Mouse (Mus musculus) CH12.LX (cell line): Measurements from ENCODE around the gene Snx10. TPM values are rescaled to one million over a fixed set of nuclear protein-coding genes. Genes with fewer than 3 reads are reported as not detected.
A peak's percentile ranks its signal among the peaks of the same experiment; 100 is the strongest.

Source experiments
- DNase-seq: peaks from one replicate; pipeline ENCODE4 v3.0.0-alpha.2; 2013; ENCODE audit errors: extremely low read depth
- H3K27ac ChIP-seq: 2 replicates; pipeline ENCODE4 v1.5.1; 2012; ENCODE audit warnings: low read depth, mild to moderate bottlenecking, control low read depth, moderate library complexity; ENCODE audit not compliant: insufficient read depth
- H3K27me3 ChIP-seq: replicated peaks from 2 replicates; pipeline ENCODE3; 2012; ENCODE audit warnings: inconsistent platforms
- H3K36me3 ChIP-seq, 2 experiments: replicated peaks in 1 of 2; 2 replicates each; pipeline versions ENCODE3 to v1.6.1; 2012; ENCODE audit warnings: inconsistent platforms in 1 of 2, low read length in 1 of 2, mild to moderate bottlenecking in 1 of 2, mixed read lengths in 1 of 2, moderate library complexity in 1 of 2; ENCODE audit not compliant: control insufficient read depth in 1 of 2, insufficient read depth in 1 of 2
- H3K4me1 ChIP-seq, 2 experiments: 2 replicates each; pipeline ENCODE4 v1.6.1; 2012; ENCODE audit warnings: inconsistent platforms in 1 of 2, moderate library complexity in 1 of 2; ENCODE audit not compliant: insufficient read depth in 2 of 2, control insufficient read depth in 1 of 2
- H3K4me2 ChIP-seq: 2 replicates; pipeline ENCODE4 v1.6.1; 2012; ENCODE audit warnings: low read depth, mild to moderate bottlenecking, control low read depth; ENCODE audit not compliant: poor library complexity, insufficient read depth, severe bottlenecking
- H3K4me3 ChIP-seq, 3 experiments: fragments of 150-350 bp in 1 of 3; sonication (generic) in 1 of 3; replicated peaks in 1 of 3; 2 replicates each; pipeline versions ENCODE3 to v1.5.1; 2011 to 2012; ENCODE audit warnings: low read depth in 2 of 3, low read length in 2 of 3, mild to moderate bottlenecking in 2 of 3, moderate library complexity in 2 of 3, control low read depth in 1 of 3, improper control_type of control experiment in 1 of 3, inconsistent platforms in 1 of 3, mixed read lengths in 1 of 3; ENCODE audit not compliant: poor library complexity in 1 of 3
- H3K79me2 ChIP-seq: replicated peaks from 2 replicates; pipeline ENCODE4 v1.6.1; 2012; ENCODE audit warnings: mild to moderate bottlenecking, moderate library complexity; ENCODE audit not compliant: control insufficient read depth, poor library complexity, insufficient read depth, severe bottlenecking; ENCODE audit errors: extremely low read depth
- H3K9ac ChIP-seq: 2 replicates; pipeline ENCODE4 v1.6.1; 2012; ENCODE audit warnings: low read depth, mild to moderate bottlenecking, control low read depth, moderate library complexity; ENCODE audit not compliant: insufficient read depth
- H3K9me3 ChIP-seq: replicated peaks from 2 replicates; pipeline ENCODE3; 2012; ENCODE audit warnings: low read length, inconsistent platforms, mixed read lengths
- BHLHE40 ChIP-seq: IDR thresholded peaks from 2 replicates; pipeline ENCODE4 v1.6.1; 2011; ENCODE audit warnings: mild to moderate bottlenecking, low read depth, low read length, improper control_type of control experiment
- CHD1 ChIP-seq: IDR thresholded peaks from 2 replicates; pipeline ENCODE4 v1.6.1; 2012; ENCODE audit warnings: low read depth, low read length, improper control_type of control experiment, inconsistent platforms
- CHD2 ChIP-seq: IDR thresholded peaks from 2 replicates; pipeline ENCODE4 v1.6.1; 2011; ENCODE audit warnings: low read length, improper control_type of control experiment
- CTCF ChIP-seq, 2 experiments: IDR thresholded peaks in 1 of 2; conservative IDR thresholded peaks in 1 of 2; 2 replicates each; pipeline ENCODE4 v1.5.1; 2011 to 2012; ENCODE audit warnings: low read depth in 2 of 2, low read length in 2 of 2, improper control_type of control experiment in 1 of 2, inconsistent platforms in 1 of 2, mild to moderate bottlenecking in 1 of 2, moderate library complexity in 1 of 2
- E2F4 ChIP-seq: IDR thresholded peaks from 2 replicates; pipeline ENCODE4 v1.6.1; 2011; ENCODE audit warnings: low read depth, low read length, improper control_type of control experiment; ENCODE audit not compliant: insufficient replicate concordance
- ELF1 ChIP-seq: IDR thresholded peaks from 2 replicates; pipeline ENCODE4 v1.6.1; 2014; ENCODE audit warnings: low read depth, mild to moderate bottlenecking, inconsistent platforms, low read length, improper control_type of control experiment
- EP300 ChIP-seq: IDR thresholded peaks from 2 replicates; pipeline ENCODE4 v1.6.1; 2011; ENCODE audit warnings: low read length, improper control_type of control experiment
- ETS1 ChIP-seq: conservative IDR thresholded peaks from 2 replicates; pipeline ENCODE4 v1.6.1; 2012; ENCODE audit warnings: low read depth, mild to moderate bottlenecking, inconsistent platforms, low read length, improper control_type of control experiment, moderate library complexity
- GABPA ChIP-seq: IDR thresholded peaks from 2 replicates; pipeline ENCODE4 v1.6.1; 2012; ENCODE audit warnings: low read depth, low read length, improper control_type of control experiment, inconsistent platforms; ENCODE audit not compliant: insufficient replicate concordance
- HCFC1 ChIP-seq: IDR thresholded peaks from 2 replicates; pipeline ENCODE4 v1.6.1; 2012; ENCODE audit warnings: low read depth, mild to moderate bottlenecking, inconsistent platforms, low read length, improper control_type of control experiment
- IRF4 ChIP-seq: IDR thresholded peaks from 2 replicates; pipeline ENCODE4 v1.6.1; 2014; ENCODE audit warnings: low read depth, mild to moderate bottlenecking, inconsistent platforms, low read length, improper control_type of control experiment
- JUN ChIP-seq: IDR thresholded peaks from 2 replicates; pipeline ENCODE4 v1.6.1; 2011; ENCODE audit warnings: low read depth, mild to moderate bottlenecking, low read length, improper control_type of control experiment, moderate library complexity; ENCODE audit not compliant: insufficient read depth
- JUND ChIP-seq: conservative IDR thresholded peaks from 2 replicates; pipeline ENCODE4 v1.6.1; 2011; ENCODE audit warnings: low read depth, low read length, improper control_type of control experiment
- KAT2A ChIP-seq: IDR thresholded peaks from 2 replicates; pipeline ENCODE4 v1.6.1; 2012; ENCODE audit warnings: low read length, improper control_type of control experiment, inconsistent platforms; ENCODE audit not compliant: insufficient replicate concordance
- MAFK ChIP-seq: IDR thresholded peaks from 2 replicates; pipeline ENCODE4 v1.6.1; 2011; ENCODE audit warnings: low read length, improper control_type of control experiment; ENCODE audit not compliant: insufficient replicate concordance
- MAX ChIP-seq: IDR thresholded peaks from 2 replicates; pipeline ENCODE4 v1.6.1; 2011; ENCODE audit warnings: low read length, improper control_type of control experiment
- MAZ ChIP-seq: IDR thresholded peaks from 2 replicates; pipeline ENCODE4 v1.6.1; 2012; ENCODE audit warnings: low read depth, mild to moderate bottlenecking, inconsistent platforms, low read length, improper control_type of control experiment, moderate library complexity
- MEF2A ChIP-seq: IDR thresholded peaks from 2 replicates; pipeline ENCODE4 v1.6.1; 2014; ENCODE audit warnings: low read depth, mild to moderate bottlenecking, inconsistent platforms, low read length, improper control_type of control experiment, borderline replicate concordance
- MXI1 ChIP-seq: IDR thresholded peaks from 2 replicates; pipeline ENCODE4 v1.6.1; 2011; ENCODE audit warnings: mild to moderate bottlenecking, low read depth, low read length, improper control_type of control experiment
- MYC ChIP-seq: IDR thresholded peaks from 2 replicates; pipeline ENCODE4 v1.6.1; 2011; ENCODE audit warnings: low read depth, mild to moderate bottlenecking, improper control_type of control experiment, low read length
- NELFE ChIP-seq: IDR thresholded peaks from 2 replicates; pipeline ENCODE4 v1.6.1; 2011; ENCODE audit warnings: low read depth, low read length, improper control_type of control experiment
- NRF1 ChIP-seq: IDR thresholded peaks from 2 replicates; pipeline ENCODE4 v1.6.1; 2014; ENCODE audit warnings: low read depth, mild to moderate bottlenecking, inconsistent platforms, low read length, improper control_type of control experiment, moderate library complexity
- PAX5 ChIP-seq: IDR thresholded peaks from 2 replicates; pipeline ENCODE4 v1.6.1; 2012; ENCODE audit warnings: low read length, inconsistent platforms, mixed read lengths
- POLR2A ChIP-seq: IDR thresholded peaks from 2 replicates; pipeline ENCODE4 v1.6.1; 2011; ENCODE audit warnings: low read depth, mild to moderate bottlenecking, improper control_type of control experiment, low read length
- POLR2AphosphoS2 ChIP-seq: IDR thresholded peaks from 2 replicates; pipeline ENCODE4 v1.6.1; 2011; ENCODE audit warnings: low read depth, low read length, improper control_type of control experiment
- RAD21 ChIP-seq: IDR thresholded peaks from 2 replicates; pipeline ENCODE4 v1.6.1; 2011; ENCODE audit warnings: low read depth, mild to moderate bottlenecking, low read length, improper control_type of control experiment, moderate library complexity
- RCOR1 ChIP-seq: conservative IDR thresholded peaks from 2 replicates; pipeline ENCODE4 v1.6.1; 2012; ENCODE audit warnings: low read depth, mild to moderate bottlenecking, inconsistent platforms, low read length, improper control_type of control experiment
- SIN3A ChIP-seq: IDR thresholded peaks from 2 replicates; pipeline ENCODE4 v1.6.1; 2012; ENCODE audit warnings: low read length, improper control_type of control experiment, inconsistent platforms
- SMC3 ChIP-seq: IDR thresholded peaks from 2 replicates; pipeline ENCODE4 v1.6.1; 2011; ENCODE audit warnings: low read depth, low read length, improper control_type of control experiment
- TBP ChIP-seq: conservative IDR thresholded peaks from 2 replicates; pipeline ENCODE4 v1.6.1; 2011; ENCODE audit warnings: low read depth, low read length, improper control_type of control experiment
- TCF12 ChIP-seq: IDR thresholded peaks from 2 replicates; pipeline ENCODE4 v1.6.1; 2014; ENCODE audit warnings: low read depth, mild to moderate bottlenecking, inconsistent platforms, low read length, improper control_type of control experiment
- UBTF ChIP-seq: IDR thresholded peaks from 2 replicates; pipeline ENCODE4 v1.6.1; 2012; ENCODE audit warnings: low read depth, mild to moderate bottlenecking, inconsistent platforms, low read length, improper control_type of control experiment, moderate library complexity
- USF1 ChIP-seq: IDR thresholded peaks from 2 replicates; pipeline ENCODE4 v1.6.1; 2014; ENCODE audit warnings: low read depth, mild to moderate bottlenecking, inconsistent platforms, low read length, improper control_type of control experiment
- USF2 ChIP-seq: conservative IDR thresholded peaks from 2 replicates; pipeline ENCODE4 v1.6.1; 2011; ENCODE audit warnings: low read depth, low read length, improper control_type of control experiment
- ZC3H11A ChIP-seq: IDR thresholded peaks from 2 replicates; pipeline ENCODE4 v1.6.1; 2012; ENCODE audit warnings: low read depth, mild to moderate bottlenecking, inconsistent platforms, low read length, improper control_type of control experiment
- ZKSCAN1 ChIP-seq: IDR thresholded peaks from 2 replicates; pipeline ENCODE4 v1.6.1; 2012; ENCODE audit warnings: low read depth, inconsistent platforms, low read length, improper control_type of control experiment, borderline replicate concordance
- ZMIZ1 ChIP-seq: IDR thresholded peaks from 2 replicates; pipeline ENCODE4 v1.6.1; 2012; ENCODE audit warnings: low read depth, mild to moderate bottlenecking, inconsistent platforms, low read length, improper control_type of control experiment
- ZNF384 ChIP-seq: IDR thresholded peaks from 2 replicates; pipeline ENCODE4 v1.6.1; 2012; ENCODE audit warnings: low read depth, low read length, improper control_type of control experiment, inconsistent platforms
- dilution Hi-C: fragments of 300-500 bp; cut with MboI; formaldehyde crosslinking; loops from 2 replicates; pipeline ENCODE4 v1.14.3; 2020; ENCODE audit warnings: low sequenced_read_pairs; ENCODE audit not compliant: extremely low pct_unique_long_range_greater_than_20kb, extremely low pct_ligation_motif_present
- in situ Hi-C: fragments of 300-500 bp; cut with MboI; formaldehyde crosslinking; loops from 3 replicates; pipeline ENCODE4 v1.14.3; 2019; ENCODE audit warnings: low sequenced_read_pairs, low pct_ligation_motif_present, low pct_unique_long_range_greater_than_20kb, mixed read lengths
- polyA plus RNA-seq: library from polyadenylated mRNA; unstranded; fragments of >175 nt; gene quantifications from 2 replicates; pipeline ENCODE4 v1.2.1, GENCODE M21; 2012; ENCODE audit warnings: low read depth; ENCODE audit not compliant: insufficient read length
- total RNA-seq, 2 experiments: library from RNA; depleted of rRNA; stranded (reverse); fragments of 300-350 nt in 1 of 2; fragments of >200 nt in 1 of 2; gene quantifications; 2 replicates each; pipeline ENCODE4 v1.2.3; 2012 to 2014

The Snx10 gene
- total and polyA plus RNA-seq, 3 experiments, result 27.6 to 84.7 (median 46.2) TPM

- TF ChIP-seq MAZ (no peak), SIN3A (peak; percentile 60), CHD2 (no peak), MAX (no peak; the same call in 1 of the 2 replicates), KAT2A (no peak), JUND (no peak), USF1 (no peak), POLR2A (peak; percentile 62; the same call in 1 of the 2 replicates), CHD1 (0 out of 2 replicates have a peak, but pooled peaks have one; percentile 51), EP300 (no peak), E2F4 (no peak), MXI1 (no peak), PAX5 (no peak), ELF1 (no peak; the same call in 1 of the 2 replicates), NELFE (peak; percentile 50), MEF2A (no peak), ETS1 (no peak; the same call in 1 of the 2 replicates), TBP (peak; percentile 98), CTCF (conservative IDR thresholded peaks at IDR 0.05 in 1 of 2, IDR thresholded peaks at IDR 0.05 in 1 of 2; ENCODE audit: low read depth in 2 of 2, low read length in 2 of 2) (no peak), HCFC1 (0 out of 2 replicates have a peak, but pooled peaks have one; percentile 10), TCF12 (no peak), ZC3H11A (no peak), MAFK (peak; percentile 21; the same call in 1 of the 2 replicates), MYC (no peak), GABPA (no peak), UBTF (no peak), NRF1 (no peak), ZNF384 (peak; percentile 98), ZKSCAN1 (no peak), JUN (no peak), RAD21 (no peak), SMC3 (no peak), ZMIZ1 (peak; percentile 41; the same call in 1 of the 2 replicates), POLR2AphosphoS2 (0 out of 2 replicates have a peak, but pooled peaks have one; percentile 61), IRF4 (no peak), BHLHE40 (no peak), USF2 (no peak), RCOR1 (no peak)
- Histone ChIP-seq H3K4me3 (peak overlapping the region; percentile 36 to 65 (median 60)), H3K36me3 (peaks cover 0 to 34% of the 10 kb centered on the region in 2 experiments), H3K9me3 (no peaks in the 10 kb centered on the region), H3K4me2 (peak overlapping the region; percentile 95), H3K27me3 (no peaks in the 10 kb centered on the region), H3K79me2 (no peaks in the 10 kb centered on the region), H3K27ac (no peak overlapping the region), H3K4me1 (peaks cover 16 to 56% of the 10 kb centered on the region in 2 experiments), H3K9ac (peak overlapping the region; percentile 68)
- peak; percentile 83 for DNase-seq
- in situ Hi-C loops (no loop called here), dilution Hi-C loops (no loop called here)
Observed at GRCm38 (mm10) chr6:51544118-51544681, 20.5 kb downstream of the Snx10 start.
